Mouse (Mus musculus): Measurements from ENCODE around the gene Rad51d.

GRCm38 (mm10) chr11:82855327-82855973 is 35.0 kb downstream of the Rad51d start:
- TF ChIP-seq CTCF (IDR thresholded peaks at IDR 0.05; ENCODE audit: borderline replicate concordance, insufficient read depth, low read depth, low read length) (no peak), POLR2A (IDR thresholded peaks at IDR 0.05; ENCODE audit: borderline replicate concordance, insufficient read depth, low read length) (no peak)
